Mouse (Mus musculus) ES-Bruce4 (cell line): ENCODE data around the gene Ldlrad2. TPM values are rescaled to one million over a fixed set of nuclear protein-coding genes. Genes with fewer than 3 reads are reported as not detected.

ENCODE experiments used
- H3K27ac ChIP-seq: 2 replicates; pipeline ENCODE4 v1.5.1; 2012; ENCODE audit warnings: low read length, inconsistent platforms; ENCODE audit not compliant: insufficient read depth
- H3K27me3 ChIP-seq: 2 replicates; pipeline ENCODE4 v1.6.1; 2012; ENCODE audit warnings: mild to moderate bottlenecking, low read length, inconsistent platforms; ENCODE audit not compliant: control insufficient read depth, poor library complexity, insufficient read depth, severe bottlenecking
- H3K36me3 ChIP-seq: 2 replicates; pipeline ENCODE4 v1.6.1; 2012; ENCODE audit warnings: inconsistent platforms, mild to moderate bottlenecking, low read length, moderate library complexity; ENCODE audit not compliant: control insufficient read depth, poor library complexity, insufficient read depth, severe bottlenecking
- H3K4me1 ChIP-seq: one replicate; pipeline ENCODE4 v1.8.1; 2011; ENCODE audit warnings: low read length; ENCODE audit not compliant: control insufficient read depth, insufficient read depth
- H3K4me3 ChIP-seq: 2 replicates; pipeline ENCODE4 v1.5.1; 2011; ENCODE audit warnings: low read depth, mild to moderate bottlenecking, low read length
- H3K9ac ChIP-seq: 2 replicates; pipeline ENCODE4 v1.6.1; 2012; ENCODE audit warnings: low read depth, mild to moderate bottlenecking, inconsistent platforms; ENCODE audit not compliant: poor library complexity, severe bottlenecking
- H3K9me3 ChIP-seq: replicated peaks from 2 replicates; pipeline ENCODE4 v1.6.1; 2012; ENCODE audit warnings: mild to moderate bottlenecking, low read length, inconsistent platforms; ENCODE audit not compliant: control insufficient read depth, poor library complexity, insufficient read depth, severe bottlenecking
- CTCF ChIP-seq: IDR thresholded peaks from one replicate; pipeline ENCODE4 v1.8.1; 2011; ENCODE audit warnings: low read depth, low read length
- EP300 ChIP-seq: IDR thresholded peaks from 2 replicates; pipeline ENCODE4 v1.6.1; 2011; ENCODE audit warnings: low read depth, low read length; ENCODE audit not compliant: insufficient read depth
- POLR2A ChIP-seq: IDR thresholded peaks from one replicate; pipeline ENCODE4 v1.8.1; 2011; ENCODE audit warnings: low read length; ENCODE audit not compliant: insufficient read depth
- polyA plus RNA-seq: library from polyadenylated mRNA; stranded (reverse); fragments of >200 nt; gene quantifications from 2 replicates; pipeline ENCODE4 v1.2.4, GENCODE M21; 2011; ENCODE audit warnings: low read depth; ENCODE audit not compliant: missing spikeins, insufficient read depth, insufficient read length

Ldlrad2 gene
- polyA plus RNA-seq, 1 experiment: not detected

DNA sequence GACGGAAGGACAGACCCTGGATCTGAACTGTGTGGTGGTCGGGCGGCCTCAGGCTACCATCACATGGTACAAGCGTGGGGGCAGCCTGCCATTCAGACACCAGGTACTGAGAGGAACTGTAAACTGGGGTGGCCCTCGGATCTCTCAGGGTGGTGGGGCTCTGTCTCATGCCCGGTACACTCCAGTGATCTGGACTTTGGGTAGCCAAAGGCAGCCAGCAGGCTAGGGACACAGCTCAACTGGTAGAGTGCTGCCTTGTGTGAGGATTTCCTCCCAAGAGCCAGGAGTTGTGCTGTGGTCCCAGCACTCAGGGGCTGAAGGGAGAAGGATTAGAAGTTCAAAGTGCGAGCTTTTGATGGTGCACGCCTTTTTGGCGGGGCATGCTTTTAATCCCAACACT is 28.8 kb downstream of the Ldlrad2 start:
- Histone ChIP-seq H3K27me3 (no peaks in the 10 kb centered on the region), H3K27ac (no peak overlapping the region), H3K4me3 (no peak overlapping the region), H3K4me1 (no peaks in the 10 kb centered on the region), H3K9ac (no peak overlapping the region), H3K36me3 (peaks cover 87% of the 10 kb centered on the region), H3K9me3 (no peaks in the 10 kb centered on the region)
- TF ChIP-seq EP300 (no peak), POLR2A (no peak), CTCF (no peak)

DNA sequence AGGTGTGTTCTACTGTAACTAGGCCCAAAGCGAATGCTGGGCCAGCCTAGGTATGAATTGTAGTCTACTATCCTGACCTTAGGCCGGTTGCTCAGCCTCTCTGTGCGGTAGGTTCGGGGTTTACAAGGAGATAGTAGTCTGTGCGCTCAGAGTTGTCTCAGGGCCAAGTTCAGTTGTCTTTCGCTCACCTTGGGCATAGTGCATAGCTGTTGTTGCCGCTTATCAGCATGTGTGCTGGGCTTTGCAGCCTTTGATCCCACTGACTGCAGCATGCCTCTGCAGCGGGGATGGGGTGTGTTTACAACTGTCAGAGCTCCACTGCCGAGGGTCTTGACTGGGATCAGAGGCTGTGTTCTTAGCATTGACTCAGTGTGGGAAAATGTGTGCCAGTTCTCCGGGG is 31.4 kb downstream of the Ldlrad2 start:
- H3K4me3 ChIP-seq: no peak overlapping the region
- H3K27me3 ChIP-seq: no peaks in the 10 kb centered on the region
- TF ChIP-seq EP300: no peak
- no peak for TF ChIP-seq CTCF
- no peak for TF ChIP-seq POLR2A
- peaks cover 79% of the 10 kb centered on the region for H3K36me3 ChIP-seq
- H3K9me3 ChIP-seq: no peaks in the 10 kb centered on the region
- H3K4me1 ChIP-seq: no peaks in the 10 kb centered on the region
- no peak overlapping the region for H3K9ac ChIP-seq
- H3K27ac ChIP-seq: no peak overlapping the region

DNA sequence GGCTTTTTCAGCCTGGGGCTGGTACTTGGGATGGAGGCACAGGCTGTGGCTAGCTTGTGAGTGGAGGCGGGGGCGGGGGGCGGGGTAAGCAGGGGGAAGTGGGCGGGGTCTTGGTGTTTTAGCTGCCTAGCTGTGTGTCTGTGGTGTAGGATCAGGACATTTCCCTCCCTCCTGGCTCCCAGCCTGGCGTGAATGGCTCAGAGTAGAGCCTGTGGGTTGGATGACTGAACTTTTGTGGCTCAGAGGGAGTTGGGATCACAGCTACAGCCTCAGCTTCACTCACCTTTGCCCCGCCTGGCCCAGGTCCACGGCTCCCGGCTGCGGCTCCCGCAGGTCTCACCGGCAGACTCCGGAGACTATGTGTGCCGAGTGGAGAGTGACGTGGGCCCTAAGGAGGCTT is 34.0 kb downstream of the Ldlrad2 start:
- Histone ChIP-seq H3K4me3 (no peak overlapping the region), H3K27ac (no peak overlapping the region), H3K9me3 (no peaks in the 10 kb centered on the region), H3K27me3 (no peaks in the 10 kb centered on the region), H3K4me1 (no peaks in the 10 kb centered on the region), H3K9ac (no peak overlapping the region), H3K36me3 (peaks cover 77% of the 10 kb centered on the region)
- TF ChIP-seq POLR2A (no peak), CTCF (no peak), EP300 (no peak)

DNA sequence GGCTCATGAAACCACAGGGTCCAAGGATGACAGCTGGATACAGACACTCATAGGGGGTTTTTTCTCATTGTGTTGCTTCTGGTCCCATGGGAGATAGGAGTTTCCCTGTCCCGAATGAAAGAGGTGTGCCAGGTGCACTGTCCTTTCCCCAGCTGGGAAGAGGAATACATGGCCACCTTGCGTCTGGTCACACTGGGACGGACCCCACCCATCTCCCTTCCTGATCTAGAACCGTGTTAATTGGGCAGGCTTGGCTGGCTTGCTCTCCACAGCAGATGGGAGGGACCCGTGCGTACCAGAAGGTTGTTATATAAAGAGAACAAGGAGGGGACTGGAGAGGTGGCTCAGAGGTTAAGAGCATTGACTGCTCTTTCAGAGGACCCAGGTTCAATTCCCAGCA is 46.5 kb downstream of the Ldlrad2 start:
- Histone ChIP-seq H3K36me3 (peaks cover 83% of the 10 kb centered on the region), H3K27ac (no peak overlapping the region), H3K9me3 (no peaks in the 10 kb centered on the region), H3K4me3 (no peak overlapping the region), H3K9ac (no peak overlapping the region), H3K4me1 (no peaks in the 10 kb centered on the region), H3K27me3 (no peaks in the 10 kb centered on the region)
- TF ChIP-seq POLR2A (no peak), EP300 (no peak), CTCF (no peak)

DNA sequence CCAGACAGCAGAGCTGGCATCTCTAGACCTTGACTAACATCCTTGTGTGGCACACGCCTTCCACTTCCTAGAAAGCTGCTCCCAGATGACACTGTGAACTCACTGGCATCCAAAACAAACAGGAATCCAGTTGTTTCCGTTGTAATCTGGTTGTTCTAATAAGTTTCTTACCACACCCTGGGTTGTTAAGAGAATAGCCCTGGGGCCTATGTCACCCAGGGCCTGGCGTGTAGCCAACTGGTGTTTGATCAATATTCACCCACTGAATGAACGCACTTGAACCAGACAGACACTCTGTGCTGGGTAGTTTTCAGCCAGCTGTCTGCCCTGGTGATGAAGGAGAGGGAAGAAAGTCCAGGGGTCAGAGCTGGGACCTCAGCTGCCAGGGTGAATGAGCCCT is 47.0 kb downstream of the Ldlrad2 start:
- Histone ChIP-seq H3K9me3 (no peaks in the 10 kb centered on the region), H3K27me3 (no peaks in the 10 kb centered on the region), H3K9ac (no peak overlapping the region), H3K36me3 (peaks cover 87% of the 10 kb centered on the region), H3K4me3 (no peak overlapping the region), H3K27ac (no peak overlapping the region), H3K4me1 (no peaks in the 10 kb centered on the region)
- TF ChIP-seq EP300 (no peak), POLR2A (no peak), CTCF (no peak)

DNA sequence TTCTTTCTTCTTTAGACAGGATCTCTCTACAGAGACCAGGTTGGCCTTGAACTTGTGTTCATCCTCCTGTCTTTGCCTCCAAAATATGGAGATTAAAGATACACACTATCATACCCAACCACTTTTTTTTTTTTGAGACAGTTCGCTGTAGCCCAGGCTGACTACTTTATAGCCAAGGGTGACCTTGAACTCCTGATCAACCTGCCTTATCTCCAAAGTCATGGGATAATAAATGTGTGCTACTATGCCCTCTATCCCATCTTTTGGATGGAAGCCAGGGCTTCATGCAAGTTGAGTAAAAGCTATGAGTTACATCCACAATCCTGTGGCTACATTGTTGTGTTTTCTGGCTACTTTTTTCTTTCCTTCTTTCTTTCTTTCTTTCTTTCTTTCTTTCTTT is 48.9 kb downstream of the Ldlrad2 start:
- Histone ChIP-seq H3K4me3 (no peak overlapping the region), H3K36me3 (peaks cover 89% of the 10 kb centered on the region), H3K9me3 (no peaks in the 10 kb centered on the region)

More for the DNA sequence above, 48.9 kb downstream of the Ldlrad2 start:
- Histone ChIP-seq H3K9ac (no peak overlapping the region), H3K27ac (no peak overlapping the region), H3K4me1 (no peaks in the 10 kb centered on the region), H3K27me3 (no peaks in the 10 kb centered on the region)
- TF ChIP-seq EP300: no peak

Other genes starting within 250 kb of the Ldlrad2 start
- gene Cdc42, start 216.8 kb downstream of the Ldlrad2 start, polyA plus RNA-seq: 462 and 476 TPM in 2 replicates
- not detected in 2 replicates for gene Cela3a, start 164.8 kb downstream of the Ldlrad2 start, polyA plus RNA-seq
- gene Cela3b, start 144.0 kb downstream of the Ldlrad2 start, polyA plus RNA-seq: not detected in 2 replicates
- gene 1700013G24Rik, start 121.3 kb downstream of the Ldlrad2 start, polyA plus RNA-seq: not detected in 2 replicates
- gene Hspg2, start 105.8 kb downstream of the Ldlrad2 start, polyA plus RNA-seq: 147 and 184 TPM in 2 replicates
- 401 and 412 TPM in 2 replicates for gene Usp48, start 19.2 kb upstream of the Ldlrad2 start, polyA plus RNA-seq
- 8.9 and 9.5 TPM in 2 replicates for gene Rap1gap, start 90.2 kb upstream of the Ldlrad2 start, polyA plus RNA-seq
- 133 and 158 TPM in 2 replicates for gene Alpl, start 221.8 kb upstream of the Ldlrad2 start, polyA plus RNA-seq